Mouse (Mus musculus): ENCODE data around the gene Mettl18.

GRCm38 (mm10) chr1:164025685-164026084, 31.0 kb downstream of the Mettl18 start:
- TF ChIP-seq POLR2A (IDR thresholded peaks at IDR 0.05; ENCODE audit: borderline replicate concordance, insufficient read depth, low read length) = no peak
- TF ChIP-seq CTCF (IDR thresholded peaks at IDR 0.05; ENCODE audit: borderline replicate concordance, insufficient read depth, low read depth, low read length) = no peak
